Mouse (Mus musculus): Measurements from ENCODE around the gene Disc1.

Gene Disc1

GRCm38 (mm10) chr8:125130835-125131234 lies 76.8 kb downstream of the Disc1 start:
- DNase-seq = no peak

GRCm38 (mm10) chr8:125131265-125131664 lies 77.3 kb downstream of the Disc1 start:
- no peak for DNase-seq

- DNase-seq = no peak
These were observed 79.7 kb downstream of the Disc1 start for GRCm38 (mm10) chr8:125133685-125134114.

- DNase-seq = no peak
These were observed 80.9 kb downstream of the Disc1 start for GRCm38 (mm10) chr8:125134876-125135275.

- DNase-seq = no peak
These were observed 85.7 kb downstream of the Disc1 start for GRCm38 (mm10) chr8:125139689-125140150.

GRCm38 (mm10) chr8:125140965-125141364 lies 87.0 kb downstream of the Disc1 start:
- no peak for DNase-seq

GRCm38 (mm10) chr8:125156863-125157640 lies 103.1 kb downstream of the Disc1 start:
- DNase-seq = no peak

- DNase-seq = no peak
These were observed 103.6 kb downstream of the Disc1 start for GRCm38 (mm10) chr8:125157641-125158005.

- no peak for DNase-seq
These were observed 105.4 kb downstream of the Disc1 start for GRCm38 (mm10) chr8:125159387-125159786.

- DNase-seq = no peak
These were observed 109.5 kb downstream of the Disc1 start for GRCm38 (mm10) chr8:125163491-125163890.

- DNase-seq = no peak
These were observed 109.9 kb downstream of the Disc1 start for GRCm38 (mm10) chr8:125163906-125164305.

GRCm38 (mm10) chr8:125165505-125166446 lies 111.8 kb downstream of the Disc1 start:
- DNase-seq = peak; percentile 53

- no peak for DNase-seq
These were observed 112.5 kb downstream of the Disc1 start for GRCm38 (mm10) chr8:125166545-125166944.

GRCm38 (mm10) chr8:125166988-125167387 lies 113.0 kb downstream of the Disc1 start:
- DNase-seq = no peak

- DNase-seq = no peak
These were observed 115.6 kb downstream of the Disc1 start for GRCm38 (mm10) chr8:125169628-125170027.

GRCm38 (mm10) chr8:125171531-125171930 lies 117.5 kb downstream of the Disc1 start:
- no peak for DNase-seq

- no peak for DNase-seq
These were observed 120.2 kb downstream of the Disc1 start for GRCm38 (mm10) chr8:125174237-125174636.

GRCm38 (mm10) chr8:125174851-125175250 lies 120.9 kb downstream of the Disc1 start:
- no peak for DNase-seq

- DNase-seq = no peak
These were observed 121.7 kb downstream of the Disc1 start for GRCm38 (mm10) chr8:125175661-125176060.

GRCm38 (mm10) chr8:125177091-125177490 lies 123.1 kb downstream of the Disc1 start:
- no peak for DNase-seq

- DNase-seq = no peak
These were observed 124.0 kb downstream of the Disc1 start for GRCm38 (mm10) chr8:125177958-125178357.

GRCm38 (mm10) chr8:125183548-125184451 lies 129.8 kb downstream of the Disc1 start:
- DNase-seq = peak; percentile 81

- DNase-seq = no peak
These were observed 130.4 kb downstream of the Disc1 start for GRCm38 (mm10) chr8:125184452-125184817.

All from cerebellum, adult 9-10 months (tissue).